Mouse (Mus musculus): ENCODE measurements around the gene Cd96. TPM values are rescaled to one million over a fixed set of nuclear protein-coding genes. Genes with fewer than 3 reads are reported as not detected.
"Not testable (repeated sequence)": the region's sequence is repeated elsewhere in the genome, so short reads cannot be mapped to it uniquely, and the experiment has no call there.

The Cd96 gene
- 0.89 and 2.8 TPM in 2 replicates for polyA plus RNA-seq (2015; fragmentation: Nextera tagmentation; extraction: Ambion mirVana)

- Histone ChIP-seq H3K4me1 (ENCODE audit: control insufficient read depth, insufficient read depth, low read length) (no peaks in the 10 kb centered on the region), H3K4me3 (ENCODE audit: low read length) (no peak within 1 kb of the TSS), H3K27ac (ENCODE audit: low read length) (no peak within 1 kb of the TSS; the same call in 1 of the 2 replicates), H3K27me3 (ENCODE audit: control insufficient read depth, insufficient read depth, low read length) (no peaks in the 10 kb centered on the region), H3K9me3 (replicated peaks; ENCODE audit: control insufficient read depth, low read length) (no peaks in the 10 kb centered on the region), H3K4me2 (ENCODE audit: low read depth, low read length) (no peak within 1 kb of the TSS), H3K36me3 (ENCODE audit: control insufficient read depth, insufficient read depth) (no peaks in the 10 kb centered on the region), H3K9ac (ENCODE audit: low read length) (no peak within 1 kb of the TSS)
- ATAC-seq (replicated peaks; ENCODE audit: extremely low read depth, insufficient read depth, low FRiP score): no peak
- WGBS: 66% methylated on average over 10 of the region's 10 CpGs
Measured at GRCm38 (mm10) chr16:46120020-46120419, at the start of gene Cd96. TSS of gene Cd96 (minus strand) at chr16:46120251.

GRCm38 (mm10) chr16:46166971-46167370, 46.9 kb upstream of the Cd96 start:
- no peak overlapping the region for H3K9ac ChIP-seq (ENCODE audit: low read length)
- WGBS: 58% methylated on average over 3 of the region's 3 CpGs
- H3K27ac ChIP-seq (ENCODE audit: low read length): no peak overlapping the region
- no peaks in the 10 kb centered on the region for H3K27me3 ChIP-seq (ENCODE audit: control insufficient read depth, insufficient read depth, low read length)
- no peaks in the 10 kb centered on the region for H3K36me3 ChIP-seq (ENCODE audit: control insufficient read depth, insufficient read depth)
- ATAC-seq (replicated peaks; ENCODE audit: extremely low read depth, insufficient read depth, low FRiP score): no peak
- no peak overlapping the region for H3K4me3 ChIP-seq (ENCODE audit: low read length)
- no peak overlapping the region for H3K4me2 ChIP-seq (ENCODE audit: low read depth, low read length)
- H3K9me3 ChIP-seq (replicated peaks; ENCODE audit: control insufficient read depth, low read length): no peaks in the 10 kb centered on the region
- 0 out of 2 replicates have a peak, but pooled peaks cover 2% of the 10 kb centered on the region for H3K4me1 ChIP-seq (ENCODE audit: control insufficient read depth, insufficient read depth, low read length)

- no peak overlapping the region for H3K4me3 ChIP-seq (ENCODE audit: low read length)
- H3K4me2 ChIP-seq (ENCODE audit: low read depth, low read length): no peak overlapping the region
- no peaks in the 10 kb centered on the region for H3K27me3 ChIP-seq (ENCODE audit: control insufficient read depth, insufficient read depth, low read length)
- 0 out of 2 replicates have a peak, but pooled peaks cover 2% of the 10 kb centered on the region for H3K4me1 ChIP-seq (ENCODE audit: control insufficient read depth, insufficient read depth, low read length)
- ATAC-seq (replicated peaks; ENCODE audit: extremely low read depth, insufficient read depth, low FRiP score): no peak
- no peak overlapping the region for H3K27ac ChIP-seq (ENCODE audit: low read length)
- H3K9me3 ChIP-seq (replicated peaks; ENCODE audit: control insufficient read depth, low read length): no peaks in the 10 kb centered on the region
- H3K36me3 ChIP-seq (ENCODE audit: control insufficient read depth, insufficient read depth): no peaks in the 10 kb centered on the region
- no peak overlapping the region for H3K9ac ChIP-seq (ENCODE audit: low read length)
- 48% methylated on average over 4 of the region's 4 CpGs for WGBS
Measured at GRCm38 (mm10) chr16:46165305-46165704, 45.3 kb upstream of the Cd96 start.

- H3K4me3 ChIP-seq (ENCODE audit: low read length); H3K27ac ChIP-seq (ENCODE audit: low read length); H3K9me3 ChIP-seq (replicated peaks; ENCODE audit: control insufficient read depth, low read length); H3K9ac ChIP-seq (ENCODE audit: low read length); H3K4me2 ChIP-seq (ENCODE audit: low read depth, low read length); H3K36me3 ChIP-seq (ENCODE audit: control insufficient read depth, insufficient read depth); ATAC-seq (replicated peaks; ENCODE audit: extremely low read depth, insufficient read depth, low FRiP score); H3K27me3 ChIP-seq (ENCODE audit: control insufficient read depth, insufficient read depth, low read length); H3K4me1 ChIP-seq (ENCODE audit: control insufficient read depth, insufficient read depth, low read length): not testable (repeated sequence)
- WGBS: 97% methylated on average over 8 of the region's 16 CpGs
Measured at GRCm38 (mm10) chr16:46154832-46155231, 34.8 kb upstream of the Cd96 start, which contains the start of gene Gm4737. TSS of gene Gm4737 (minus strand) at chr16:46155077.

GRCm38 (mm10) chr16:46151141-46151540, 31.1 kb upstream of the Cd96 start:
- no peak overlapping the region for H3K9ac ChIP-seq (ENCODE audit: low read length)
- no peaks in the 10 kb centered on the region for H3K36me3 ChIP-seq (ENCODE audit: control insufficient read depth, insufficient read depth)
- H3K4me2 ChIP-seq (ENCODE audit: low read depth, low read length): no peak overlapping the region
- H3K4me3 ChIP-seq (ENCODE audit: low read length): no peak overlapping the region
- no peak overlapping the region for H3K27ac ChIP-seq (ENCODE audit: low read length)
- ATAC-seq (replicated peaks; ENCODE audit: extremely low read depth, insufficient read depth, low FRiP score): no peak
- H3K4me1 ChIP-seq (ENCODE audit: control insufficient read depth, insufficient read depth, low read length): peaks cover 4% of the 10 kb centered on the region
- H3K27me3 ChIP-seq (ENCODE audit: control insufficient read depth, insufficient read depth, low read length): no peaks in the 10 kb centered on the region
- H3K9me3 ChIP-seq (replicated peaks; ENCODE audit: control insufficient read depth, low read length): no peaks in the 10 kb centered on the region

GRCm38 (mm10) chr16:46148661-46149341, 28.8 kb upstream of the Cd96 start:
- Histone ChIP-seq H3K4me1 (ENCODE audit: control insufficient read depth, insufficient read depth, low read length) (peaks cover 4% of the 10 kb centered on the region), H3K36me3 (ENCODE audit: control insufficient read depth, insufficient read depth) (no peaks in the 10 kb centered on the region), H3K27ac (ENCODE audit: low read length) (no peak overlapping the region), H3K9me3 (replicated peaks; ENCODE audit: control insufficient read depth, low read length) (no peaks in the 10 kb centered on the region), H3K27me3 (ENCODE audit: control insufficient read depth, insufficient read depth, low read length) (no peaks in the 10 kb centered on the region), H3K4me2 (ENCODE audit: low read depth, low read length) (no peak overlapping the region), H3K4me3 (ENCODE audit: low read length) (no peak overlapping the region), H3K9ac (ENCODE audit: low read length) (no peak overlapping the region)
- WGBS: 56% methylated on average over 3 of the region's 3 CpGs
- no peak for ATAC-seq (replicated peaks; ENCODE audit: extremely low read depth, insufficient read depth, low FRiP score)

- H3K4me2 ChIP-seq (ENCODE audit: low read depth, low read length): no peak overlapping the region
- H3K27me3 ChIP-seq (ENCODE audit: control insufficient read depth, insufficient read depth, low read length): no peaks in the 10 kb centered on the region
- 45% methylated on average over 3 of the region's 3 CpGs for WGBS
- no peaks in the 10 kb centered on the region for H3K36me3 ChIP-seq (ENCODE audit: control insufficient read depth, insufficient read depth)
- H3K4me1 ChIP-seq (ENCODE audit: control insufficient read depth, insufficient read depth, low read length): peaks cover 4% of the 10 kb centered on the region
- no peak overlapping the region for H3K9ac ChIP-seq (ENCODE audit: low read length)
- no peak for ATAC-seq (replicated peaks; ENCODE audit: extremely low read depth, insufficient read depth, low FRiP score)
- no peaks in the 10 kb centered on the region for H3K9me3 ChIP-seq (replicated peaks; ENCODE audit: control insufficient read depth, low read length)
- H3K4me3 ChIP-seq (ENCODE audit: low read length): no peak overlapping the region
- peak overlapping the region; percentile 49 for H3K27ac ChIP-seq (ENCODE audit: low read length)
Measured at GRCm38 (mm10) chr16:46146962-46147361, 26.9 kb upstream of the Cd96 start.

GRCm38 (mm10) chr16:46122238-46122637, 2.2 kb upstream of the Cd96 start:
- no peak overlapping the region for H3K27ac ChIP-seq (ENCODE audit: low read length)
- H3K4me1 ChIP-seq (ENCODE audit: control insufficient read depth, insufficient read depth, low read length): no peaks in the 10 kb centered on the region
- H3K9me3 ChIP-seq (replicated peaks; ENCODE audit: control insufficient read depth, low read length): no peaks in the 10 kb centered on the region
- H3K4me3 ChIP-seq (ENCODE audit: low read length): no peak overlapping the region
- no peak overlapping the region for H3K9ac ChIP-seq (ENCODE audit: low read length)
- H3K4me2 ChIP-seq (ENCODE audit: low read depth, low read length): no peak overlapping the region
- ATAC-seq (replicated peaks; ENCODE audit: extremely low read depth, insufficient read depth, low FRiP score): no peak
- no peaks in the 10 kb centered on the region for H3K36me3 ChIP-seq (ENCODE audit: control insufficient read depth, insufficient read depth)
- no peaks in the 10 kb centered on the region for H3K27me3 ChIP-seq (ENCODE audit: control insufficient read depth, insufficient read depth, low read length)

GRCm38 (mm10) chr16:46121420-46121819, 1.4 kb upstream of the Cd96 start:
- 31% methylated on average over 2 of the region's 2 CpGs for WGBS

More at GRCm38 (mm10) chr16:46121420-46121819, 1.4 kb upstream of the Cd96 start:
- Histone ChIP-seq H3K9me3 (replicated peaks; ENCODE audit: control insufficient read depth, low read length) (no peaks in the 10 kb centered on the region), H3K36me3 (ENCODE audit: control insufficient read depth, insufficient read depth) (no peaks in the 10 kb centered on the region), H3K27ac (ENCODE audit: low read length) (no peak overlapping the region), H3K27me3 (ENCODE audit: control insufficient read depth, insufficient read depth, low read length) (no peaks in the 10 kb centered on the region), H3K4me2 (ENCODE audit: low read depth, low read length) (no peak overlapping the region), H3K4me3 (ENCODE audit: low read length) (no peak overlapping the region), H3K9ac (ENCODE audit: low read length) (no peak overlapping the region), H3K4me1 (ENCODE audit: control insufficient read depth, insufficient read depth, low read length) (no peaks in the 10 kb centered on the region)
- ATAC-seq (replicated peaks; ENCODE audit: extremely low read depth, insufficient read depth, low FRiP score): peak; percentile 37; the same call in 1 of the 2 replicates
